Mouse (Mus musculus) G1E (cell line): ENCODE measurements around the gene Tnrc6c.

Experiments
- CTCF ChIP-seq: IDR thresholded peaks from 2 replicates; pipeline ENCODE4 v1.5.1; 2012; ENCODE audit warnings: low read depth, low read length, inconsistent platforms, mixed read lengths
- GATA1 ChIP-seq: IDR thresholded peaks from 2 replicates; pipeline ENCODE4 v1.6.1; 2012; ENCODE audit warnings: borderline replicate concordance, low read length, inconsistent platforms, mixed read lengths

DNA sequence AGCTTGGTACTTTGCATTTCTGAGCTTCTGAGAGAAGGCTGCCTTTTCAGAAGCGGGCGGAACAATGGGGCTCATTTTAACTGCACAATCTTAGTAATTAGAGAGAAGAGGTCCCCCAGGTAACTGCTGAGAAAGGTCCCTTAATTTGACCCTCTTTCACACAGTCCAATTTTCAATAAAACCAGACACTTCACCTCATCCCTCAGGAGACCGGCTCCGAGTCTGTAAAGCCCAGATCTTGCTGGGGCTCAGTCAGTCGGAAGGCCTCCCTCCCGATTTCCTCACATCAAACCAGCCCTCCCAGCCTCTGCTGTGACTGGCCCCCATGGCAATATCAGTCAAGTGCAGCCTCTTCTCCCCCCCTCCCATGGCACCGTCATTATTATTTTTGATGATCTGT lies 15.7 kb upstream of the Tnrc6c start:
- TF ChIP-seq CTCF (no peak), GATA1 (no peak)
